Mouse (Mus musculus): ENCODE measurements around the gene Derl3. TPM values are rescaled to one million over a fixed set of nuclear protein-coding genes. Genes with fewer than 3 reads are reported as not detected.

The Derl3 gene
- 1.5 TPM for polyA plus RNA-seq (2014; fragmentation: Illumina TruSeq; extraction: RNeasy Lipid Tissue Mini Kit (QIAGEN cat#74804); ENCODE audit: low read depth, low replicate concordance)

GRCm38 (mm10) chr10:75893089-75893750, at the start of gene Derl3:
Gene Derl3, plus strand, starts transcription at chr10:75893413.

GRCm38 (mm10) chr10:75859786-75860470, 33.3 kb upstream of the Derl3 start, which contains the start of gene Mif:
Gene Mif, minus strand, starts transcription at chr10:75860240.

GRCm38 (mm10) chr10:75921026-75921725, 28.0 kb downstream of the Derl3 start, which contains the start of gene Smarcb1:
Gene Smarcb1, minus strand, starts transcription at chr10:75921617.

GRCm38 (mm10) chr10:75932891-75933290, 39.7 kb downstream of the Derl3 start, which contains the start of gene Chchd10:
Gene Chchd10, plus strand, starts transcription at chr10:75933130.

GRCm38 (mm10) chr10:75935680-75936541, 42.7 kb downstream of the Derl3 start, which contains the start of gene Mmp11:
Gene Mmp11, minus strand, starts transcription at chr10:75936496.

GRCm38 (mm10) chr10:75940520-75940919, 47.3 kb downstream of the Derl3 start, which contains the start of gene Gm867:
Gene Gm867, minus strand, starts transcription at chr10:75940672.

GRCm38 (mm10) chr10:75942736-75943477, 49.7 kb downstream of the Derl3 start, which contains the start of gene Vpreb3:
Gene Vpreb3, plus strand, starts transcription at chr10:75943057.

Other genes starting within 250 kb of the Derl3 start
- gene Susd2, start 249.4 kb upstream of the Derl3 start, polyA plus RNA-seq (2014; fragmentation: Illumina TruSeq; extraction: RNeasy Lipid Tissue Mini Kit (QIAGEN cat#74804); ENCODE audit: low read depth, low replicate concordance), result 0.55 TPM
- 3.8 TPM for gene Cabin1, start 129.1 kb upstream of the Derl3 start, polyA plus RNA-seq (2014; fragmentation: Illumina TruSeq; extraction: RNeasy Lipid Tissue Mini Kit (QIAGEN cat#74804); ENCODE audit: low read depth, low replicate concordance)
- 13.7 TPM for gene Ddt, start 120.0 kb upstream of the Derl3 start, polyA plus RNA-seq (2014; fragmentation: Illumina TruSeq; extraction: RNeasy Lipid Tissue Mini Kit (QIAGEN cat#74804); ENCODE audit: low read depth, low replicate concordance)
- gene Gm20441, start 112.5 kb upstream of the Derl3 start, polyA plus RNA-seq (2014; fragmentation: Illumina TruSeq; extraction: RNeasy Lipid Tissue Mini Kit (QIAGEN cat#74804); ENCODE audit: low read depth, low replicate concordance), result not detected
- 16.1 TPM for gene Gstt3, start 112.0 kb upstream of the Derl3 start, polyA plus RNA-seq (2014; fragmentation: Illumina TruSeq; extraction: RNeasy Lipid Tissue Mini Kit (QIAGEN cat#74804); ENCODE audit: low read depth, low replicate concordance)
- 0.70 TPM for gene Gstt1, start 94.8 kb upstream of the Derl3 start, polyA plus RNA-seq (2014; fragmentation: Illumina TruSeq; extraction: RNeasy Lipid Tissue Mini Kit (QIAGEN cat#74804); ENCODE audit: low read depth, low replicate concordance)
- gene Gstt4, start 70.9 kb upstream of the Derl3 start, polyA plus RNA-seq (2014; fragmentation: Illumina TruSeq; extraction: RNeasy Lipid Tissue Mini Kit (QIAGEN cat#74804); ENCODE audit: low read depth, low replicate concordance), result 296 TPM
- gene Gstt2, start 56.0 kb upstream of the Derl3 start, polyA plus RNA-seq (2014; fragmentation: Illumina TruSeq; extraction: RNeasy Lipid Tissue Mini Kit (QIAGEN cat#74804); ENCODE audit: low read depth, low replicate concordance), result 77.7 TPM
- not detected for gene Mif, start 33.2 kb upstream of the Derl3 start, polyA plus RNA-seq (2014; fragmentation: Illumina TruSeq; extraction: RNeasy Lipid Tissue Mini Kit (QIAGEN cat#74804); ENCODE audit: low read depth, low replicate concordance)
- gene Smarcb1, start 28.2 kb downstream of the Derl3 start, polyA plus RNA-seq (2014; fragmentation: Illumina TruSeq; extraction: RNeasy Lipid Tissue Mini Kit (QIAGEN cat#74804); ENCODE audit: low read depth, low replicate concordance), result 15.9 TPM
- gene Chchd10, start 39.7 kb downstream of the Derl3 start, polyA plus RNA-seq (2014; fragmentation: Illumina TruSeq; extraction: RNeasy Lipid Tissue Mini Kit (QIAGEN cat#74804); ENCODE audit: low read depth, low replicate concordance), result 5.2 TPM
- 2.2 TPM for gene Mmp11, start 43.1 kb downstream of the Derl3 start, polyA plus RNA-seq (2014; fragmentation: Illumina TruSeq; extraction: RNeasy Lipid Tissue Mini Kit (QIAGEN cat#74804); ENCODE audit: low read depth, low replicate concordance)
- 0.69 TPM for gene Gm867, start 47.3 kb downstream of the Derl3 start, polyA plus RNA-seq (2014; fragmentation: Illumina TruSeq; extraction: RNeasy Lipid Tissue Mini Kit (QIAGEN cat#74804); ENCODE audit: low read depth, low replicate concordance)
- gene Vpreb3, start 49.6 kb downstream of the Derl3 start, polyA plus RNA-seq (2014; fragmentation: Illumina TruSeq; extraction: RNeasy Lipid Tissue Mini Kit (QIAGEN cat#74804); ENCODE audit: low read depth, low replicate concordance), result not detected
- 6.6 TPM for gene Gm5134, start 61.1 kb downstream of the Derl3 start, polyA plus RNA-seq (2014; fragmentation: Illumina TruSeq; extraction: RNeasy Lipid Tissue Mini Kit (QIAGEN cat#74804); ENCODE audit: low read depth, low replicate concordance)
- gene Zfp280b, start 139.2 kb downstream of the Derl3 start, polyA plus RNA-seq (2014; fragmentation: Illumina TruSeq; extraction: RNeasy Lipid Tissue Mini Kit (QIAGEN cat#74804); ENCODE audit: low read depth, low replicate concordance), result 7.3 TPM
- 2.6 TPM for gene Slc5a4b, start 217.5 kb downstream of the Derl3 start, polyA plus RNA-seq (2014; fragmentation: Illumina TruSeq; extraction: RNeasy Lipid Tissue Mini Kit (QIAGEN cat#74804); ENCODE audit: low read depth, low replicate concordance)

Data from testis, adult 10 weeks (tissue).